In genomic region chr5:151185286-151185856, GRCm38 (mm10) we compare ENCODE assay signal across 15 mouse cellular contexts. TPM values are rescaled to one million over a fixed set of nuclear protein-coding genes. Genes with fewer than 3 reads are reported as not detected.
"Had no signal": no experiment of that assay in that cellular context is flagged by ENCODE, and none has a peak within 500 bp of the region (broad histone marks: within the 10 kb centered on the region; RNA-seq: fewer than 3 reads in every experiment).

No protein-coding gene starts in this region.

- H3K9ac ChIP-seq: limb, embryonic 12.5 days; liver, embryonic 15.5 days; lung, embryonic 14.5 days; midbrain, embryonic 12.5 days; stomach, embryonic 15.5 days had no signal

- H3K4me1 ChIP-seq: limb, embryonic 12.5 days; stomach, embryonic 15.5 days had no signal

- DNase-seq: kidney, postnatal 10 days; kidney, postnatal 4 days; liver; lung, embryonic 14.5 days; right cerebral cortex, postnatal 14 days; thymus, adult 2 months; thymus, postnatal 25 days had no signal

- H3K4me2 ChIP-seq: limb, embryonic 12.5 days; liver, embryonic 15.5 days; lung, embryonic 14.5 days; midbrain, embryonic 12.5 days; stomach, embryonic 15.5 days had no signal

- ATAC-seq: midbrain, embryonic 16.5 days had no signal

- H3K4me3 ChIP-seq: layer of hippocampus, adult 2 months; limb, embryonic 12.5 days; liver, embryonic 15.5 days; midbrain, embryonic 12.5 days; stomach, embryonic 15.5 days had no signal

- H3K27ac ChIP-seq: layer of hippocampus, adult 2 months; limb, embryonic 12.5 days; liver, embryonic 15.5 days; macrophage; midbrain, embryonic 12.5 days; stomach, embryonic 15.5 days had no signal

- H3K36me3 ChIP-seq: limb, embryonic 12.5 days; liver, embryonic 15.5 days; midbrain, embryonic 12.5 days; stomach, embryonic 15.5 days had no signal

- H3K9me3 ChIP-seq: limb, embryonic 12.5 days; liver, embryonic 15.5 days; midbrain, embryonic 12.5 days; stomach, embryonic 15.5 days had no signal

- H3K27me3 ChIP-seq: limb, embryonic 12.5 days; midbrain, embryonic 12.5 days; stomach, embryonic 15.5 days had no signal

RNA-seq across cellular contexts. Expression of gene Stard13, which starts 48.3 kb away (rescaled TPM):
- total RNA-seq: megakaryocyte-erythroid progenitor cell, adult 5-6 weeks had no signal
